Mouse (Mus musculus) kidney, adult 18-20 months (tissue): ENCODE measurements at regions not wholly inside any gene's neighbourhood (a gene's known extent, or its start where the extent isn't known, plus 50 kb on each side); places are given as distances from the start of the nearest gene placed in this dataset.

ENCODE experiments used
- DNase-seq: peaks from one replicate; pipeline ENCODE4 v3.0.0; 2021

DNA sequence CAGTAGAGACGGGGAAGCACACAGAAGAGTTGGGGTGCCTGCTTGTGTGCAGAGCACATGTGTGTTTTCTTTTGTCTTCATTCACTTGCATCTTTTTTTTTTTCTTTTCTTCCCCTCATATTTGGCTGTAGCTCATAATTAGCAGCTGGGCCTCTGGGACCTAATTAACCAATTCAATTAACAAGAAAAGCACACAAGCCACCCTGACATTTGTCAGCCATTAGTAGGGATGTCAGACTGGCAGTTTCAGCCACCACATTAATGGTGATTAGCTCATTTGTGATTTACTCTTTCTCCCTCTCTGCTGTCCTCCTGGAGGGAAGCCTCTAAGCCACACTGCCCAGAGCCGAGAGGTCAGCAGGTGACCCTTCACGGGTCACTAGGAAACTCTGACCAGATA is 96.7 kb upstream of the Habp2 start:
- DNase-seq: no peak

DNA sequence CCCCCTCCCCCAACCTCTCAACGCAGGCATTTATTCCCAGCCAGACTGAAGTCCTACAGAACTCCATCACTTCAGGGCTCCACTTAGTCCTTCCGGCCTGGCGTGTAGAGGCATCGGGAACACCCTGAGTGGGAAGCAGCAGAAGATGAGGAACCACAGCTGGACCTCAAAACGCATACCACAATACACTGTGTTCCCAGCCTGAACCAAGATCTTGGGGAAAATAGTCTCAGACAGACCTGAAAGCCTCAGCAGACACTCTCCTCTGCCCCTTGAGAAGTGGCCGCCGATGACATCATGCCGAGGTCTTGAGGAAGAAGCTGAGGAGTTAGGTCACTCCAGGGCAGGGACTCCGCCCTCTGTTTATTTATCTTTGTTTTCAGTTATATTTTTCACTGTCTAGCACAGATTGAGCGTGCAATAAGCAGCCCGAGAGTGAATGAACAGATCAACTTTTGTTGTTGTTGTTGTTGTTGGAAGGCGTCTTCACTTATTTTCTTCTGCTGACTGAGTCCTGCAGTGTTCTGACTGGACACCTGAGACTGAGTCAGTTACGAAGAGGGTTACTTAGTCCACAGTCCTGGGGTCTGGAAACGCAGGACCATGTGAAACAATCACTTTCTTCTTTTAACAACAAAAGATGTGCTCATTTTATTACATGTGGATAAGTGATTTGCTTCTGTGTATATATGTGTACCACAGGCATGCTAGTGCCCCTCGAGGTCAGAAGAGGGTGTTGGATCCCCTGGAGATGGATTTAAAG is 88.3 kb upstream of the Habp2 start:
- DNase-seq: no peak

DNA sequence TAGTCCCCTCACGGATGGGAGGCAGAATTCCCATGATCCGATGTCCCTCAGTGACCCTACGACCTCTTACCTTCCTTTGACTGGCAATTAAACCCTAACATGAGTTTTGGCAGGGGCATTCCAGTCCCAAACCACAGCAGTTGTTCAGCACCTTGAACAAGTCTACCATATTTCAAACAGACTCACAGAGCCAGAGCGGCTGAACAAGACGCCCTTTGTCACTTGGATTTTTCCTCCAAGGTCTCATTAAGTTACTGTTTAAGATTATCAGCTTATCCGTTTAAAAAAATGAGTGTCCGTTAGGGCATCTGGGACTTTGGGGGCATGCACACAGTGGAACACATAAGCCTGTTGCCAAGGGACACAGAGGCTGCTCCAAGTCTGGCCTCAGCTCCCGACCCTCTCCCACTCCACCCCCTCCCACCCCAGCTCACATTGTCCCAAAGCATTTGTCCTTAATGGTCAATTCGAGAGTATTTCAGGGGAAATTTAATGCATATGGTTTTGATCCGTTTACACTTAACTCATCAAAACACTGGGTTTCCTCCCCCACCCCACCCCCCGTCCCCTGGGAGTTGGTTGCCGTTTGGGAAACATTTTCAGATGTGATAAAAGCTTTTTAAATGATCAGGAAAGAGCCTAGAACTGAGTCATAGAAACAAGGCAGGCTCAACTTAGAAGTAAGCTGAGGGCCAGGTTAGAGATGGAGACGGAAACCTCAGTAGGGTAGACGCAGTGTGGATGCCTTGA is 87.4 kb upstream of the Habp2 start:
- no peak for DNase-seq

DNA sequence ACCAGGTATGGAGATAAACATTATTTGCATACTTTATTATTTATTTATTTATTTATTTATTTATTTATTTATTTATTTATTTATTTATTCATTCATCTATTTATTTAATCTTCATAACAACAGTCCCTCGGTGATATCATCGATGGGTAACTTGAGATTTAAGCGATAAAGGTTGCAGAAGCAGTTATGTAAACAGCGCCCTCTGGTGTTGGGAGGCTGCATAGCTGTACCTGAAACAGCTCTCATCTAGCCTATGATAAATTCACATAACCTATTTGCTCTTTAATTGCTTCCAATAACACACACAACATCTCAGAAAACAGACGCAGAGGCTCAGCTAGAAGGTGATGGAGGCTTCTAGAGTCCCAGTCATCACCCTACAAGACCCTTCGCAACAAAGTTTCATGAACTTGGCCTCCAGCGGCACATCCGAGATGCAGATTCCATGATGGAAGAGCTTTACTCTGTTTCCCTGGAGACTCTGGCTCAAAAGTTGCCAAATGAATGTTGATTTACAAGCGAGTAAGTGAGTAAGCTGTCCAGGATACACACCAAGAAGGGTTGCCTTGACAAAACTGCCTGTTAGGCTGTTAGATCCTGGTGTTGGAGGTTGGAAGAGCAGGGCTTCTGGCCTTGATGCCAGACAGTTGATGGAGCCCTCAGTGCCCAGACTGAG is 85.8 kb upstream of the Habp2 start:
- DNase-seq: peak; percentile 12

DNA sequence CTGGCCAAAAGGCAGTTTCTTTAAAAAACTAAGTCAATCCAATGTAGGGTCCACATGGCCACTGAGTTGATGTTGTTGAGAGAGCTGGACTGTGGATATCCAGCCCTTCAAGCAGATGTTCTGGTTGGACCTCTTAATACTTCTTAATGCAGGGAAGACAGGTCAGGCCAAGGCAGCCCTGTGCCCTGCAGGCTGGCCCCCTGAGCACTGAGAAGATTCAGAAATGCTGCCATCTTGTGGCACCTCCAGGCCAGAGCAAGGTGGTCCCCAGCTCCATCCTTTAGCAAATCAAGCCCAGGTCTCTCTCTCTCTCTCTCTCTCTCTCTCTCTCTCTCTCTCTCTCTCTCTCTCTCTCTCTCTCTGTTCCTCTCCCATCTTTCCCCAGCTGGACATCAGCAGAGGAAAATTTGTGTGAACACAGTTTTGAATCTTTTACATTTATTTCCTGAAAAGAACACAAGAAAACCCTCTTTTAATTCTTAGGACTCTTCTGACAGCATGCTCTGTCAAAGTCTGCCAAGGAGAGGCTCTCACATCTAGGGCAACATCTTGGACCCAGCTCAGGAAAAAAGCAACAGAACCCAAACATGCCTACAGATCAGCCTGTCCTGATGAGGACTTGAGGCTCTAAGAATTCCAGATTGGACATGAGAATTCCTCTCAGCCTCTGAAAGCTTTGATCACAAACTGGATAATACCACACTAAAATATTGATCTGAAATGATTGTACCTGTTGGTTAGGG is 85.0 kb upstream of the Habp2 start:
- DNase-seq: peak; percentile 48

DNA sequence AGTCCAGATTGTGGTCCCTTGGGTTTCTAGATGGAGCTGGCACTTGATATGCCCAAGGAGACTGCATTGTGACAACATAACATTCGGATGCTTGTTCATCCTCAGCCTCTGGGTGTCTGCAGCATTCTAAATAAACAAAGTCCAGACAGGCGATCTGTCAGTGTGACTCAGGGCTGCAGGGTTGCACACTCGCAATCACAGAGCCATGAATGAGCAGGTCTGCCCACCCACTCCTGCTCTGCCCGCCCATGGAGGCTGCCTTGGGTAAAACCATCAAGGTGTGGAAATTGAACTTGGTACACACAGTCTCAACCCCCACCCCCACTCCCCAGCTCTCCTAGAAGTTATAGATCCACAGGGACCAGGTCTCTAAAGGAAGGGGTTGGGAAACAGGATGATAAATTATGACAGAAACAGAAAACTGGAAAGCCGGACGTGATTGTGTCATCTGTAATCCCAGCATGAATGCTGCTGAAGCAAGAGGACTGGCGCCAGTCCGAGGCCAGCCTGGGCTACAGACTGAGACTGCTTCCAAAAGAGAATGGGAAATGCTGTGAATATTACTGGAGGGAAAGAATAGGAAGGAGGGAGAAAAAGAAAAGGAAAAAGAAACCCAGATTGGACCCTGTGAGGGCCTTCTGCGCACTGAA is 84.3 kb upstream of the Habp2 start:
- no peak for DNase-seq

DNA sequence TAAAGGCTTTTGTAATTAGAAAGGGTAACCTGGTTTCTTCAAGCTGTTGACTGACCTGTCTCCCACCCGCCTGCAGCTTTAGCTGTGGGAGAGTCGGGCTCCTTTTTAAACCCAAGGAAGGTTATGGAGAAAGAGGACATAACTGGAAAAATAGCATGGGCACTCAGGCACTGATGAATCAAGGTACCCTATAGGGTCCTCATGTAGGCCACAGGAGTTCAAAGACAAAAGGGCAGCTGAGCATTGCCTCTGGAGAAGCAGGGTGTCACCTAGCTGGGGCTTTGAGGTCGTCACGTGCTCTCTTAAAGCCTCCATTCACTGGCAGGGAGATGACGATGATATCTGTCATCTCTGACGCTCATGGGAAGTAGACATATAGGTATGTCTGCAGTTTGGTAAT is 68.4 kb upstream of the Habp2 start:
- DNase-seq: no peak

DNA sequence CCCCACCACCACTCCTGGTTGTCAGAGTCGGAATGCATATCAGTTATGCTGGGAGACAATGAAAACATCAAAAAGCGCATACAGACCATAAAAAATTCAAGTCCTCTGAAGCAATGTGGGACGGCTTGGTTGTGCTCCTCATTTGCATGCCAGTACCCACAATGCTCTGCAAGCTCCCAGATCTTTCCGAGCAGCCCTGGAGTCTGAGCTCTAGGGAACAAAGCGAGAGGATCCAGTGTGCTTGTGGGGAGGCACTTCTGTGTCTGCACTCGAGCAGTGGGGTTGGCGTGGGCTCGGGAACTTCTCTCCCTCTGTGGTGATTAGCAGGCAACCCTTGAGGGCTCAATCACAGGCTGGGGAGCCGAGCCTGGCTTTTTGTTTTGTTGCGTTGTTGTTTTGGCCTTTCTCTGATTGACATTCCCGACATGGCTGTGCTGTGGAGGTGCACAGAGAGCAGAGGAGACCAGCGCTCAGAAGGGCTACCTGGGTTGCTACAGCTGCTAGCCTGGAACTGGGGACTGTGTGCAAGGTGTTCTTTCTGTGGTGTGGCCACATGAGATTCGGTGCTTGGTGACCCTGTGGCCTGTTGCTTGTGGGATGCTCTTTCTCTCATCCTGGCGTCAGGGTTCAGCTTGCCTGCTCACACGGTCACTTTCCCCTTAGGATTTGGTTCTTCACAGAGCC is 66.1 kb upstream of the Habp2 start:
- DNase-seq: no peak

DNA sequence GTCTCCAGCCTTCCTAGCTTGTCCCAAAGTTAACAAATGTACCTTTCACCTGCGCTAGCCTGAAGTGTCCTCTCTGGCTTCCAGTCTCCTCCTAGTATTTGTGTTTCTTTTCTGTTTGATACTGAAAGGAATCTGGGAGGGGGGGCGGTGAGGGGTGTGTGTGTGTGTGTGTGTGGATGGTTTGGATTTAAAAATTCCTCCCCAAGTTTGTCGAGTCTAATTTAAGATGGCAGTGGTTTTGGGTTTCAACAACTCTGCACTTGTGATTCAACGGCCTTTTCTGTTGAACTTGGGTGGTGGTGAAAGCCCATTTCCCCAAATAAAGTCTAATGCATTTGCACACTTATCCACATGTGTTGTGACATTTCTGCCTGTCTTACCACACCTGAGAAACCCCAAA is 64.4 kb upstream of the Habp2 start:
- no peak for DNase-seq

DNA sequence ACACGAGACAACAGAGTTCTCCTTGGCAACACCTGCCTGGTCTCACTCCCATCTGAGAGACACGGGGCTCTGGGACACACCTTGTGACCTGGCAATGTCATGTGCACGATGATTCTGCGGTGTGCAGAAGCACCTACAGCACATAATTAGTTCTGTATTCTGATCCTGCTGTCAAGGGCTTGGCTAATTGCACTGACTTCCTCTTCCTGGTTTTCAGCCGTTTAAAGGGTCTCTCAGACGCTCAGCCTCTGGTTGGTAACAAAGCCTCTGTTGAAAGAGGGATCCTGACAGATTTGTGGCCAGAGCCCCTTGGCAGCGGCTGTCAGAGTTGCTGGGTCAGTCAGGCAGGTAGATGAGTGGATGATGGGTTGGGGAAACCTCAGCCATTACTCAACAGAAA is 61.9 kb upstream of the Habp2 start:
- DNase-seq: no peak

DNA sequence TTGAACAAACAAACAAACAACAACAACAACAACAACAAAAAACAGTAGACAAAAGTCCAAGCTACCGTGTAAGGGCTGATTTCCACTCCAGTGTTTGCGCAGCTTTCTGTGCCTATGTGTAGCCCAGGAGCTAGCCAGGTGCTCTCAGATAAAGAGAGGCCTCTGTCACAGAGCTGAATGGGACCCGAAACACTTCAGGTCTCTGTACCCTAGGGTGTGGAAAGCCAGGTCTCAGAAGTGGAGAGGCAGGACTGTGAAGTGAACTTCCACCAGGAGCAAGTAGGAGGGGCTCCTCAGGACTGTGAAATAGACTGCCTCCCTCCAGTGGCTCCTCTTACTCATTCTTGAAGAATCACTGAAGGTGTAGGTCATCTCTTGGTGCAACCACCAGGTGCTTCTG is 61.4 kb upstream of the Habp2 start:
- no peak for DNase-seq

DNA sequence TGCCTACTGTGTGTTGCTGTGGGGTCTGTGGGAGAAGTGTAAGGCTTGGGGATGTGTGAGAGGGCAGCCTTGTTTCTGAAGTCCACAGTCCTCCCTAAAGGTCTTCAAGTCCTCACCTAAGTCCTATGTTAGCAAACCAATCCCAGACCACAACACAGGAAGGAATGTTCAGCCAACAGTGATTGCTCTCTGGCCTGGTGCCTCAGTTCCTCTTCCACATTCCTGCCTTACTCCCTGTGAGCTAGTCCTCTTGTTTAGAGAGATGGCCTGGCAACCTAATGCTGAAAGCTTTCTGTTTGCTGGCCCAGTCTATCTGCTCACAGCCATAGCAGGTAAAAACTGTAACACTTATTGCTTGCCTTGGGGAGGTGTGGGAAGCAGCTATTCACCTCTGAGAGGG is 58.4 kb upstream of the Habp2 start:
- no peak for DNase-seq

DNA sequence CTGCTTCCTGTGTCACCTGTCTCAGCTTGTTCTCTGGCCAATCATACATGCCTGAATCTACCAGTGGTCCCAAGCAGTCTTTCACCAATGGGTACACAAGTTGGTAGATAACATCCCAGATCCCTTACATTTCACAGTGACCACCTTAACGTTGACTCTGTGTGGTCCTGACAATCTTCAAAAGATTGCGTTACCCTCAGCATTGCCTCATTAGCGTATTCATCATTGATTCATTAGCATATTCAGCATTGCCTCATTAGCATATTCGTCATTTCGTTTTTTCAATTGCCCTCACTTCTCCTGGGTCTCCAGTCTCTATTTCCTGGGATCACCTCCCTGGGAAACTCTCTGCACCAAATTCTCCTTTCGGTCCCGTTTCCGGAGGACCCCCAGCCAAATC is 55.5 kb upstream of the Habp2 start:
- no peak for DNase-seq

DNA sequence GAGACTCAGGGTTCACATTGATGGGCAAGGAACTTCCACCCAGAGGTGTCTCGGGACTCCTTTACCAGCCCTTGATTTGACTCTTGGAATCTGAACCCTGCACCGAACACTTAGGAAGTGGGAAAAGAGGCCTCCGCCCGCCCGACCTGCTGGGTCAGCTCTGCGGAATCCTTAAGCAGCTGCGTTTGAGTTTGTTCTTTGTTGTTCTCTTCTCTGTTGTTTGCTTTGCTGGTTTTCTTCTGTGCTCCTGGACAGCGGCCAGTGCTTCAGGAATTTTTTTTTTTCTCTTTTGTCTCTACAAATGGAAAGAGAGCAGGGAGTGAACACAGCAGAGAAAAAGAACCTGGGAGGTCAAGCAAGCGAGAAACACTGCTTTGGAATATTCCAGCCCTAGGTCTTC is 55.1 kb upstream of the Habp2 start:
- DNase-seq: no peak

DNA sequence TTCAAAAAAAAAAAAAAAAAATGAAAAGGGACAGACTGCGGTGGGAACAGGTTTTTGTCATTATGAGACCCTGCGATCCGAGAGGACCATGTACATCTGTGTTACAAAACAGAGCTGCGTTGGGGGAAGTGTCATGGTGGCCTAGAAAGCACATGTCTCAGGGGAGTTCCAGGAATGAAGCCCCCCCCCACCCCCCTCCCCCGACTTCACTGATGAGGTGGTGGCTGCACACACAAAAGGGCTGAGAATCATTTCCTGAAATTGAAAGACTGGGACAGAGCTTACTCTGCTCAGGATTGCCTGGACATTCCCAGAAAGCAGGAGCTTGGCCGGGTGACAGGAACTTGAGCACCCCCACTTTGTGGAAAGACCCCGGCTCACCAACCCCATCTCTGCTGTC is 54.7 kb upstream of the Habp2 start:
- no peak for DNase-seq

DNA sequence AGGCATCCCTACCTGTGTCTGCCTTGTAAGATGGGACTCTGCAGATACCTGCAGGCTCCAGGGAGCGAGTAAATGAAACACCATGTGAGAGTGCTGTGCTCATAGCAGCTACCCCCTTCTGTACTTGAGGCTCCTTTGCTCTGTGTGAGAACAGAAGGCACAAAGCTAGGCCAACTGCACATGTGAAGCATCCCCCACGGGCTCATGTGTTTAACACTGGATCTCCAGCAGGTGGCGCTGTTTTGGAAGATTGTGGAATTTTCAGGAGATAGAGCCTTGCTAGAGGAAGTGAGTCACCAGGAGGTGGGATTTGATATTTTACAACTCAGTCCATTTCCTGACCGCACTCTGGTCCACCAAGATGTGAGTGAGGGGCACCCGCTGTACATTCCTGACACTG is 54.0 kb upstream of the Habp2 start:
- DNase-seq: no peak

DNA sequence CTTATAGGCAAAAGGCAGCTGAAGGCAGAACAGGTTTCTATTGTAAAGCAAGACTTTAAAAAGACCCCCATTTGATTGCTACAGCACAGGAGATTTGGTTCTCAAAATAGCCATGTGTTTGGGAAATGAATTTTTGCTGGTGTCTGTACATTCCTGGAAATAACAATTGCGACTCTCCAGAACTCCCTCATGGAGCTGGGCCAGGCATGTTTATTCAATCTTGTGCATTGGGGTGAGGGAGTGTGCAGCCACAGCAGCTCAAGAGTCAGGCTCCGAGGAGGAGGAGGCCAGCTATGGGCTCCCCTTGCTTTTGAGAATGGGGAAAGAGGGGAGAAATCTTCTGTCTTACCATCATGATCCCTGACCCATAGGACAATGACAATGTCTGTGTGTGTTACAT is 51.9 kb upstream of the Habp2 start:
- DNase-seq: no peak
